Mouse (Mus musculus): ENCODE data around the gene Ntrk3. TPM values are rescaled to one million over a fixed set of nuclear protein-coding genes. Genes with fewer than 3 reads are reported as not detected.

The Ntrk3 gene
- polyA plus RNA-seq, 1 experiment from 2014 or later, result 0.52 TPM

- Histone ChIP-seq H3K27ac (ENCODE audit: low read length) (no peak overlapping the region), H3K27me3 (ENCODE audit: control insufficient read depth, insufficient read depth, low read depth, low read length) (no peaks in the 10 kb centered on the region), H3K36me3 (ENCODE audit: control insufficient read depth, insufficient read depth) (no peaks in the 10 kb centered on the region), H3K9ac (ENCODE audit: low read depth, low read length) (no peak overlapping the region), H3K4me3 (ENCODE audit: low read depth, low read length) (no peak overlapping the region), H3K4me1 (ENCODE audit: control insufficient read depth, low read depth, low read length) (no peaks in the 10 kb centered on the region), H3K9me3 (replicated peaks; ENCODE audit: control insufficient read depth, low read length) (no peaks in the 10 kb centered on the region), H3K4me2 (ENCODE audit: low read depth, low read length) (no peak overlapping the region)
- WGBS (ENCODE audit: insufficient replicate concordance), result 50% methylated on average over 4 of the region's 4 CpGs
- no peak for ATAC-seq (ENCODE audit: low read depth)
These were observed 13.2 kb downstream of the Ntrk3 start for GRCm38 (mm10) chr7:78724591-78724990.

GRCm38 (mm10) chr7:78722051-78722450, 15.8 kb downstream of the Ntrk3 start:
- H3K27me3 ChIP-seq (ENCODE audit: control insufficient read depth, insufficient read depth, low read depth, low read length), result no peaks in the 10 kb centered on the region

GRCm38 (mm10) chr7:78720989-78721816, 16.6 kb downstream of the Ntrk3 start:
- H3K27me3 ChIP-seq (ENCODE audit: control insufficient read depth, insufficient read depth, low read depth, low read length), result no peaks in the 10 kb centered on the region
- WGBS (ENCODE audit: insufficient replicate concordance), result 25% methylated on average over 9 of the region's 9 CpGs
- no peak for ATAC-seq (ENCODE audit: low read depth)

More at GRCm38 (mm10) chr7:78722051-78722450, 15.8 kb downstream of the Ntrk3 start:
- no peaks in the 10 kb centered on the region for H3K4me1 ChIP-seq (ENCODE audit: control insufficient read depth, low read depth, low read length)
- H3K4me3 ChIP-seq (ENCODE audit: low read depth, low read length), result no peak overlapping the region
- H3K4me2 ChIP-seq (ENCODE audit: low read depth, low read length), result no peak overlapping the region
- H3K27ac ChIP-seq (ENCODE audit: low read length), result no peak overlapping the region
- ATAC-seq (ENCODE audit: low read depth), result no peak
- H3K9me3 ChIP-seq (replicated peaks; ENCODE audit: control insufficient read depth, low read length), result no peaks in the 10 kb centered on the region
- no peaks in the 10 kb centered on the region for H3K36me3 ChIP-seq (ENCODE audit: control insufficient read depth, insufficient read depth)
- WGBS (ENCODE audit: insufficient replicate concordance), result 79% methylated on average over 4 of the region's 4 CpGs
- no peak overlapping the region for H3K9ac ChIP-seq (ENCODE audit: low read depth, low read length)

GRCm38 (mm10) chr7:78719795-78720460, 17.9 kb downstream of the Ntrk3 start:
- H3K27me3 ChIP-seq (ENCODE audit: control insufficient read depth, insufficient read depth, low read depth, low read length), result no peaks in the 10 kb centered on the region
- H3K9me3 ChIP-seq (replicated peaks; ENCODE audit: control insufficient read depth, low read length), result no peaks in the 10 kb centered on the region
- WGBS (ENCODE audit: insufficient replicate concordance), result 34% methylated on average over 7 of the region's 7 CpGs
- no peaks in the 10 kb centered on the region for H3K4me1 ChIP-seq (ENCODE audit: control insufficient read depth, low read depth, low read length)
- H3K27ac ChIP-seq (ENCODE audit: low read length), result no peak overlapping the region
- no peak for ATAC-seq (ENCODE audit: low read depth)
- no peak overlapping the region for H3K4me3 ChIP-seq (ENCODE audit: low read depth, low read length)
- no peak overlapping the region for H3K9ac ChIP-seq (ENCODE audit: low read depth, low read length)
- no peak overlapping the region for H3K4me2 ChIP-seq (ENCODE audit: low read depth, low read length)
- no peaks in the 10 kb centered on the region for H3K36me3 ChIP-seq (ENCODE audit: control insufficient read depth, insufficient read depth)

More at GRCm38 (mm10) chr7:78720989-78721816, 16.6 kb downstream of the Ntrk3 start:
- H3K4me2 ChIP-seq (ENCODE audit: low read depth, low read length), result no peak overlapping the region
- no peak overlapping the region for H3K4me3 ChIP-seq (ENCODE audit: low read depth, low read length)
- no peaks in the 10 kb centered on the region for H3K4me1 ChIP-seq (ENCODE audit: control insufficient read depth, low read depth, low read length)
- no peak overlapping the region for H3K9ac ChIP-seq (ENCODE audit: low read depth, low read length)
- no peak overlapping the region for H3K27ac ChIP-seq (ENCODE audit: low read length)
- H3K9me3 ChIP-seq (replicated peaks; ENCODE audit: control insufficient read depth, low read length), result no peaks in the 10 kb centered on the region
- H3K36me3 ChIP-seq (ENCODE audit: control insufficient read depth, insufficient read depth), result no peaks in the 10 kb centered on the region

GRCm38 (mm10) chr7:78719117-78719516, 18.7 kb downstream of the Ntrk3 start:
- Histone ChIP-seq H3K27me3 (ENCODE audit: control insufficient read depth, insufficient read depth, low read depth, low read length) (no peaks in the 10 kb centered on the region), H3K4me1 (ENCODE audit: control insufficient read depth, low read depth, low read length) (no peaks in the 10 kb centered on the region), H3K36me3 (ENCODE audit: control insufficient read depth, insufficient read depth) (no peaks in the 10 kb centered on the region), H3K27ac (ENCODE audit: low read length) (no peak overlapping the region), H3K9ac (ENCODE audit: low read depth, low read length) (no peak overlapping the region), H3K9me3 (replicated peaks; ENCODE audit: control insufficient read depth, low read length) (no peaks in the 10 kb centered on the region), H3K4me2 (ENCODE audit: low read depth, low read length) (no peak overlapping the region), H3K4me3 (ENCODE audit: low read depth, low read length) (no peak overlapping the region)
- ATAC-seq (ENCODE audit: low read depth), result no peak
- WGBS (ENCODE audit: insufficient replicate concordance), result 8% methylated on average over 5 of the region's 5 CpGs

- Histone ChIP-seq H3K36me3 (ENCODE audit: control insufficient read depth, insufficient read depth) (no peaks in the 10 kb centered on the region), H3K27me3 (ENCODE audit: control insufficient read depth, insufficient read depth, low read depth, low read length) (no peaks in the 10 kb centered on the region), H3K9me3 (replicated peaks; ENCODE audit: control insufficient read depth, low read length) (no peaks in the 10 kb centered on the region), H3K4me2 (ENCODE audit: low read depth, low read length) (no peak overlapping the region), H3K27ac (ENCODE audit: low read length) (no peak overlapping the region), H3K4me3 (ENCODE audit: low read depth, low read length) (no peak overlapping the region), H3K4me1 (ENCODE audit: control insufficient read depth, low read depth, low read length) (no peaks in the 10 kb centered on the region), H3K9ac (ENCODE audit: low read depth, low read length) (no peak overlapping the region)
- 62% methylated on average over 8 of the region's 8 CpGs for WGBS (ENCODE audit: insufficient replicate concordance)
- no peak for ATAC-seq (ENCODE audit: low read depth)
These were observed 19.6 kb downstream of the Ntrk3 start for GRCm38 (mm10) chr7:78718191-78718609.

GRCm38 (mm10) chr7:78707708-78708107, 30.1 kb downstream of the Ntrk3 start:
- H3K36me3 ChIP-seq (ENCODE audit: control insufficient read depth, insufficient read depth), result no peaks in the 10 kb centered on the region
- H3K27me3 ChIP-seq (ENCODE audit: control insufficient read depth, insufficient read depth, low read depth, low read length), result no peaks in the 10 kb centered on the region
- no peak overlapping the region for H3K4me3 ChIP-seq (ENCODE audit: low read depth, low read length)
- no peak overlapping the region for H3K27ac ChIP-seq (ENCODE audit: low read length)
- H3K4me1 ChIP-seq (ENCODE audit: control insufficient read depth, low read depth, low read length), result no peaks in the 10 kb centered on the region
- no peak overlapping the region for H3K9ac ChIP-seq (ENCODE audit: low read depth, low read length)
- H3K4me2 ChIP-seq (ENCODE audit: low read depth, low read length), result no peak overlapping the region
- WGBS (ENCODE audit: insufficient replicate concordance), result 58% methylated on average over 7 of the region's 7 CpGs
- ATAC-seq (ENCODE audit: low read depth), result no peak
- H3K9me3 ChIP-seq (replicated peaks; ENCODE audit: control insufficient read depth, low read length), result no peaks in the 10 kb centered on the region

- Histone ChIP-seq H3K9me3 (replicated peaks; ENCODE audit: control insufficient read depth, low read length) (no peaks in the 10 kb centered on the region), H3K27me3 (ENCODE audit: control insufficient read depth, insufficient read depth, low read depth, low read length) (no peaks in the 10 kb centered on the region), H3K36me3 (ENCODE audit: control insufficient read depth, insufficient read depth) (no peaks in the 10 kb centered on the region), H3K4me1 (ENCODE audit: control insufficient read depth, low read depth, low read length) (no peaks in the 10 kb centered on the region), H3K4me2 (ENCODE audit: low read depth, low read length) (no peak overlapping the region), H3K9ac (ENCODE audit: low read depth, low read length) (no peak overlapping the region), H3K27ac (ENCODE audit: low read length) (no peak overlapping the region), H3K4me3 (ENCODE audit: low read depth, low read length) (no peak overlapping the region)
- no peak for ATAC-seq (ENCODE audit: low read depth)
- 56% methylated on average over 3 of the region's 3 CpGs for WGBS (ENCODE audit: insufficient replicate concordance)
These were observed 30.7 kb downstream of the Ntrk3 start for GRCm38 (mm10) chr7:78707122-78707521.

- Histone ChIP-seq H3K9me3 (replicated peaks; ENCODE audit: control insufficient read depth, low read length) (no peaks in the 10 kb centered on the region), H3K36me3 (ENCODE audit: control insufficient read depth, insufficient read depth) (no peaks in the 10 kb centered on the region), H3K27ac (ENCODE audit: low read length) (no peak overlapping the region), H3K4me3 (ENCODE audit: low read depth, low read length) (no peak overlapping the region), H3K4me1 (ENCODE audit: control insufficient read depth, low read depth, low read length) (no peaks in the 10 kb centered on the region), H3K27me3 (ENCODE audit: control insufficient read depth, insufficient read depth, low read depth, low read length) (no peaks in the 10 kb centered on the region), H3K9ac (ENCODE audit: low read depth, low read length) (no peak overlapping the region), H3K4me2 (ENCODE audit: low read depth, low read length) (no peak overlapping the region)
- 41% methylated on average over 6 of the region's 6 CpGs for WGBS (ENCODE audit: insufficient replicate concordance)
- no peak for ATAC-seq (ENCODE audit: low read depth)
These were observed 35.1 kb downstream of the Ntrk3 start for GRCm38 (mm10) chr7:78702676-78703075.

Measured in liver, embryonic 16.5 days (tissue).